Mouse (Mus musculus): ENCODE data around the gene Reps2.

Reps2 gene

DNA sequence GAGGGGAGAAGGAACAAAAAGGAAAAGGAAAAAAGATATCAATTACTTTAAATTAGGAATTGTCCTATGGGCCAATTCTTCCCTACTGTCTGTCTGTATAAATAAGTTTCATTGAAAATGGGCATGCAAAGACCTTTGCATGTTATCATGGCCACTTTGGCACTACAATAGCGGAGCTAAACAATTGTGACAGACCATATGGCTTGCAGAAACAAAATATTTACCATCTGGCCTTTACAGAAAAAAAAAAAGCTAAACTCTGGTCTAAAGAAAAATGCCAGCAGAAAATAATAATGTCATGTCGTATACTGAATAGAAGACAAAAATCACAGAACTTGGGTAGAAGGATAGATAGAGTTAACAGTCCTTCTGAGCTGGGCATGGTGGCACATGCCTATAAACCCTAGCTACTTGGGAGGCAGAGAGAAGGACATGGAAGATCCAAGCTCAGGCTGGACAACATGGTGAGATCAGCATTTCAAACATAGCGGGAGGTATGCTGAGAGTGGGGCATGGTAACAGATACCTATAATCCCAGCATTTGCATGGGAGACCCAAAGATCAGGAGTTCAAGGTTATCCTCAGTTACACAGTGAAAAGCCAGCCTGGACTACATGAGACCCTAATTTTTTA lies 54.2 kb downstream of the Reps2 start:
- no peak for DNase-seq (ENCODE audit: low spot score)

DNA sequence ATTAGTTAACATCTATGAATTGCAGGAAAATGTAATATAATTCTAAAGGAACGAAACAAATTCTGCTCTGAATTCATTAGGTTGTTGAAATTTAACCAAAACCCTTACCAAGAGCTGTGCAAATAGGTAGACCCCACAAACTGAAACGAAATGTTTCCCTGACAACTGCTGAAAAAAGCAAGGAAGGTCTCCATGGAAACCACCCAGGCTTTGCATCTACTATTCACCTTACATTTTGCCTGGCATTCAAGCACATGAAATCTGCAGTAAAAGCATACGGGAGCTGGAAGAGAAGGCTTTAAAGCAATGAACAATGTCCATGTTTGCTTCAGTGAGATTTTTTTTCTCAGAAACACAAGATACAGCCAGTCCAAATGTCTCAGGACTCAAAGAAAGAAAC lies 59.1 kb downstream of the Reps2 start:
- DNase-seq (ENCODE audit: low spot score), result no peak

GRCm38 (mm10) chrX:162580521-162580920 lies 62.9 kb downstream of the Reps2 start:
- no peak for DNase-seq (ENCODE audit: low spot score)

- DNase-seq (ENCODE audit: low spot score), result no peak
Measured at GRCm38 (mm10) chrX:162568439-162568838, 75.0 kb downstream of the Reps2 start.

GRCm38 (mm10) chrX:162565501-162565900 lies 77.9 kb downstream of the Reps2 start:
- no peak for DNase-seq (ENCODE audit: low spot score)

DNA sequence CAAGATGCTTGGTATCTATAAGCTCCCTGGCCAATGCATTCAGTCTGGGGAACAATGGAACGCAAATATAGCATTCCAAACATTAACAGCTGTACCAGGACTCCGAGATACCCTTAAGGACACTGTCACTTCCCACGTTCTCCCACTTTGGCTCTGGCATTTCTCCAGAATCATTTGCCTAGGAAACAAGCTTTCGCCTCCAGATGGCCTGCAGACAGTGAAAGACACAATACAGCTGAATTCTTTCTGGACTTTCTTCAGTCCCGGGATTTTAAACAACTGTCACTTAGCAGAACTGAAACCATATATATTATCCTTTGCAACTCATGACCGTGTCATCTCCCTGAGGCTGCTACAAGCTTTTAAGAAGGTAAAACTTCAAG lies 87.0 kb downstream of the Reps2 start:
- no peak for DNase-seq (ENCODE audit: low spot score)

DNA sequence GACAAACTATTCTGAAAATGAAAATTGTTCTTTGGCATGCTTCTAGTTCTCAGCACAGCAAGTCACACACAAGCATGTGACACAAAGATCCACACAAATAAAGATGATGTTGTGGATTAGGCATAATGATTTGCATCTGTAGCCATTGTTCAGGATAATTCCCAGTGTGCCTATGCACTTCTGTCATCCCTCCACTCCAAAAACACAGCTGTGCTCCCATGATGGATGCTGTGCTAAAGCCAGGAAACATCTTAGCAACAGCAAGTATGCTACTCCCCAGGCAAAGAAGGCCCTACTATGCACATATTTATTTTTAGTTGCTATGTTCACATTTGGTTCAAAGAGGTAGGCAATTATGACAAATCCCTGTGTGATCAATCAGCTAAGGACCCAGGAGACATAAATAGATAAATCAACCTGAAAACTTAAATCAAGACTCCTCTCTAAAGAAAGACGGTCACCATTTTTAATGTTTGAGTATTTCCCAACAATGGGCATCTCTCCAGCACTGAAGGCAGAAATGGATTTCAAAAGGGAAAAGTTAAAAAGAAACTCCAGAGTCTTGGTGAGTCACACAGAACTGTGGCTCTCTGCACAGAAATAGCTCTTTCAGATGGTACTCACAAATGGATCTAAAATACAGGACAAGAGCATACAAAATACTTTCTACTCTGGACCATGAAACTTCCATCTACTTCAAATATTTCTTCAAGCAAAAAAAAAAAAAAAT lies 87.6 kb downstream of the Reps2 start:
- no peak for DNase-seq (ENCODE audit: low spot score)

DNA sequence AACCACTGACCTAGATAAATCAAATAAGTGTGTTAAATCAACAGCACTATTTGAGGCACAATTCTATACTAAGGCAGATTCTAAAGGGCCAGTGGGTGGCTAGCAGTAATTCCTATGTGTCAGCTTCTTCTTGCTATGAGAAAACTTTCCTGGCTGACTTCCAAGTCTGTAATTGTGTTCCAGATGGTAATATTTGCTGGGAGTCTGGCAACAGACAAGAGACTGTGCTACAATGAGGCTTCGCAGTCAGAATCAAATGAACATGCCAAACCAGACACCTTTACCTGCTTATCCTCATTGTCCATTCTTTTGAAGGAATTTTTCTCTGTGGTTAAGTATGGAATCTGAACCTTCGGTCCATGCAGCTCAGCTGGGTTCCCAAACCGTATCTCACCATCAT lies 88.9 kb downstream of the Reps2 start:
- no peak for DNase-seq (ENCODE audit: low spot score)

DNA sequence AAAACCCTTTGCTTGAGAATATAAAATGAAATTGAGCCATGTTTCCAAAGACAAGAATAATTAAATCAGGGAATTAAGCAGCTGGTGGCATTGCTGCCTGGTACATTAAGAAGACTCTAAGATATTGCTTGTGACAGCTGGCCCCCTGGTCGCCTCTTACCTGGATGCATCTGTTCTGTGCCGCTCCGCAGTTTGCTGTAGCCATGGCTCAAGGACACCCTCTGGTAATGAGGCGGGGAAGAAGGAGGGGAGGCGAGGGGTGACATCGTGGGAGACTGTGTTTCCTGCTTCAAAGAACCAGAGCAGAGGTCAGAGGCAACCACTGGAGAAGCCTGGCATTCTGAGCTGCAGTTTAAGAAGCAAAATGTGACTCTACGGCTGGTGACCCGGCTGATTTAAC lies 91.1 kb downstream of the Reps2 start:
- DNase-seq (ENCODE audit: low spot score), result no peak

DNA sequence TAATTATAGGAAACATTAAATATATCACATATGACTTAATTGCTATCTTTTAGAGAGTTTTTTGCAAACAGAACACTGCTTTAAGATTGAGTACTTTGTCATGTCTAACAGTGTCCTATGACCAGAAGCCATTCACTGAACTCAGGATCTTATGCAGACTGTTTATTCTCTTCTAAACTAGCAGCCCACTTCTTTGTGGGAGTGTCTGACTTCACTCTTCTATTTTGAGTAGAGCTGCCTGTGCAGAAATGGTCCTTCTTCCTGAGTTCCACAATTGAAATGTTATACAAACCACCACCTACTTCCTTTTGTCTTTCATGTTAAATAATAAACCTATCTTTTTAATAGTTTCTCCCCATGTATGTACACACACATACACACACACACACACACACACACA lies 98.4 kb downstream of the Reps2 start:
- DNase-seq (ENCODE audit: low spot score), result no peak

DNA sequence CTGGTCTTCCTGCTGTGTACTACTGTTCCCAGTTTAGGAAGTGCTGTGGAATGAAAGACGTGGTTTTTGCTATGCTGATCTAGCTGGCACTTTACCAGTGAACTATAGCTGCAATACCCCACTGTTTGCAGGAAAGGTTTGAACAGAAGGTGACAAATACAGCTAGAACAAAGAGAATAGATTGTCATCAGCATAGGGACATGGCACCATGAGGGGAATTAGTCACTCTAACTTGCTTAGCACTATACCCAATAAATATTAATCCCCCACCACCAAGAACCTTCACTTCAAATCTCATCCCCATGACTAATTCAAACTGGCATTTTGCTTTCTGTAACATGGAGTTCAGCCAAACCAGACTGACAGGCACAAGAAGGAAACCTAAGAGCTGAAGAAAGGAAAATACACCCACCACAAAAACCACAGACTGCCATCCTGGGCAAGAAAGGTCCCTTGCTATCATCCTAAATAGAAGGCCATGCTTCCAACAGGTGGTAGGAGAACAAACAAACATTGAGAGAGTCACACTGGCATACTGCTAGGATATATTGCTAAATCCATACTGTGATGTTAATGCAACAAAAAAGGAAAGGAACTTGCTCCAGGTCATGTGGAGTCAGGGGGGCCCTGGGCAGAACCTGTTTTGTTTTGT lies 100.7 kb downstream of the Reps2 start:
- no peak for DNase-seq (ENCODE audit: low spot score)

DNA sequence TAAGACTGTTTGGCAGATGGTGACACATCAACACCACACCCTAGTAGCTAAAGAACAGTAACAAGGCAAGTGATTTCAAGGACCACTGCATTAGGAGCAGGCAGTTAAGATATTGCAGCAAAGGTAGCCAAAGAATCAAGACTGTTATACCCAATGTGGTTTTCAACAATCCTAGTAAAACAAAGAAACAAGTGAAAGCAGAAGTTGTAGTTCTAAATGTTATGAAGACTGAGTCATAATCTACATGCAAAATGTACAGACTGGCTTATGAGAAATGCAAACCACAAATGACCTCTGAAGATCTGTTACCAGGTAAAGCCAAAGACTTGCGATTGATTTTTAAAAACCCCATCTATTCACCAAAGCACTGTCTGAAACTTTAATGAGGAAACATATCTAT lies 101.5 kb downstream of the Reps2 start:
- no peak for DNase-seq (ENCODE audit: low spot score)

DNA sequence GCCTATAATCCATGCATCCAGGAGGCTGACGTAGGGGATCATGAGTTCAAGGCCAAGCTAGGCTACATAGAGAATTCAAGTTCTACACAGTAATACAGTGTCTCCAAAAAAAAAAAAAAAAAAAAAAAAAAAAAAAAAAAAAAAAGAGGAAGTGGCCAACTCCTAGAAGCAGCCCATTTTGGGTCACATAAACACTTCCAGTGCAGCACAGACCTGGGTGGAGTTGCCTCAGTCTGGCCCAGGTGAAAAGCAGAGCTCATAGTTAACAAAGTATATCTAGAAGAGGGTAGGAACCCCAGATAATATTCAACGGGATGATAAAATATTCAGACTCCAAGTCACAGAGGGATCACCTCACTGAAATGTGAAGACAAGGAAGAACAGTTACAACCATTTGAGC lies 112.4 kb downstream of the Reps2 start:
- no peak for DNase-seq (ENCODE audit: low spot score)

DNA sequence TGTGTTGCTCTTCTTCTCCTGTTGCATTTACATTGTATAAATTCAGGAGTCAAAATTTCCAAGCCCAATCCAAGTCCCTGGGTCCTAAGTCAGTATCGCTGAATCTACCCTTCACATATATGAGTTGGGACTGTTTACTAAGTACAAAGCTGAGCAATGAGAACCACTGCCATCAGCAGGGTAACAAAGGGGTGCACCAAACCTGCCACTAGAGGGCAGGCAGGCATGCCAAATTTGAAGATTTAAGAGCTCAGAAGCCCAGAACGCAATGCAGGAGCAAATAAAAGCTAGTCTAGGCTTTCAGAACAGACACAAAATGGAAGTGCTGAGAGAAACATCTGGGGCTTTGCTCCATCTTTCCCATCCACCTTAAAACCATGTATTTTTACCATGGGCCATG lies 116.2 kb downstream of the Reps2 start:
- no peak for DNase-seq (ENCODE audit: low spot score)

DNA sequence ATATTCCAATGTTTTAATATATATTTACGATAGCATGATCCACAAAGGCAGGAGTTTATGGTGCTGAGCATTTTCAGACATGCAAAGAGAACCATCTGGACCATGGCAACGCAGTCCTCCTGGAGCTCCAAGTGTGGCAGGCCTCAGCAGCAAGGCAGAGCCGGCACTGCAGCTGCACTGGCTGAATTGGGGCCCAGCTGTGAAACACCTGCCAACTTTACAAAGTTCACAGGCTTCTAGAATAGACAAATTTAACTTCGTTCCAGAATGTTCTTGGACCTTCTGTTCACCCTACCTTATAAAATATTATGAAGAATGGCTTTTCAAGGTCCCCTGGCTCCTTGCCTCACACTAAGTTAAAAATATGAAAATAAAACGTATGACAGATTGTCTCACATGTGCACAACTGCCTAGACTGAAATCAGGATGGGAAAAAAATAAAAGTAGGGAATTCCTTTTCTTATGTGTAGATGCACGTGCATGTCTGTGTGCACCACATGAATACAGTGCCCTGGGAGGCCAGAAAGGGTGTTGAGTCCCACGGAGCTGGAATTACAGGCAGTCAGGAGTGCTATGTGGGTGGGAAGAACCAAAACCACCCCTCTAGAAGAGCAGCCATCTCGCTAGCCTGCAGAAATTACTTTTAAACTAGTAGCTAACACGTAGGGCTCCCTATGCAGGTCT lies 121.5 kb downstream of the Reps2 start:
- no peak for DNase-seq (ENCODE audit: low spot score)

DNA sequence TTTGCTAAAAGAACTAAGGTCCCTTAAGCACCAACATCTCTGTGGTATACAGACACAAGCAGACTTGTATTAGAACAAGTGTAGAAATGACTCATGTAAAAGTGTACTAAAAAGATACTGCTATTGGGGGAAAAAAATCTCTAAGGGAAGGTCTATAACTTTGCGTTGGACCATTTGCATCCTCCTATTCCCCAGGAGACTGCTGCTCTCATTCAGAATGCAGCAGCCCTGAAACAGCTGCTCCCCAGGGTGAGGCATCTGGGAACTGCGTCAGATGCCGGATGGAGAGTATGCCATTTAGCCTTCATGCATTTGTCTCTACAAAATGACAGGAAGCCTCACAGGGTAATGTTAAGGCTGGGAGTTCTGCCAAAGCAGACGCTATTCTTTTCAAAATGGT lies 122.3 kb downstream of the Reps2 start:
- no peak for DNase-seq (ENCODE audit: low spot score)

DNA sequence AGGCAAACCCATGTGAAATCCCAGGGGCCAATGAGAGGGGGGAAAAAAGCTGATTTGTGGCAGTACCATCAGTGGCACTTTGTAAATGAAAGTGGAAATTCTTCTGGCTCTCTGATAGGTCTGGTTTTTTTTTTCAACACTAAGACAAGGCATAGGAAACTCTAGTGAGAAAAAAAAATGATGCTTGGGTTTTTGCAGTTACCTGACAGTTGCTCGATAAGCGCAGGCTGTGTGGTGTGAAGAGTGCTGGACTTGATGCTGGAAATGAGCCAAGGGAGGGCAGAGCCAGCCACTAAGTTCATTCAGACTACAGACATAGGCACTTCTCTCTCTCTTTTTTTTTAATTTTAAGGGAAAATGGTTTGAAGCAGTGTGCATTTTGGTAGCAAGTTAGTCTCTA lies 123.1 kb downstream of the Reps2 start:
- no peak for DNase-seq (ENCODE audit: low spot score)

GRCm38 (mm10) chrX:162510426-162510980 lies 132.9 kb downstream of the Reps2 start:
- no peak for DNase-seq (ENCODE audit: low spot score)

DNA sequence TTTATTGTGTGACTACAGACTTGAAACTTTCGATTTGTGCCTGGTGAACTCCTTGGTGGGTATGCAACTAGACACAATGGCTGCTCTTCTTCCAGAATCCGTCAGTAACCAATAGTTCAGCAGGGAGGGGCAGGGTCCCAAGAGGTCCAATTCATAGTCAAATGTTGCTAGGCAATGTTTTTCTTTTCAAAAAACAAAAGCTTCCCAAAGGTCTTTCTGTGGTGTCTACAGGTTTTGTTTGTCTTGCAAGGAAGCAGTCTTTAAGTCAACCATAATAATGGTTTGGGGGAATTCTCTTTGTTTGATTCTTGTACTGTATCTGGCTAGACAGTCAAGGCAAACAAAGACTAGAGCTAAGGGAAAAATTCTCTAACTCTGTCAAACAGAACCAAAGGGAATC lies 138.3 kb downstream of the Reps2 start:
- no peak for DNase-seq (ENCODE audit: low spot score)

GRCm38 (mm10) chrX:162503436-162503835 lies 140.0 kb downstream of the Reps2 start:
- no peak for DNase-seq (ENCODE audit: low spot score)

DNA sequence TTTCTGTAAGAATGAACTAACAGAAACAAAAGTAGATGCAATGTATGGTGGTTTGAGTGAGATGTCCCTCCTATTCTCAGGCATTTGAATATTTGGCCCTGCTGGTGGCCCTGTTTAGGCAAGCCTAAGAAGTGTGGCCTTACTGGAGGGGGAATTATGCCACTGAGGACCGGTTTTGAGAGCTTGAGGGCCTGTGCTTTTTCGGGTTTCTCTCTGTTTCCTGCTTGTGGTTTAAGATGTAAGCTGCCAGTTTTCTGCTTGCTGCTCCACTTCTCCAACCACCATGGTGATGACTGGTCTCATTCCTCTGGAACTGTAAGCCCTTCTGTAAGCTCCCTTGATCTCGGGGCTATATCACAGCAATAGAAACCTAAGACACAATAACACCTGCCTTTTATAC lies 142.5 kb downstream of the Reps2 start:
- no peak for DNase-seq (ENCODE audit: low spot score)

DNA sequence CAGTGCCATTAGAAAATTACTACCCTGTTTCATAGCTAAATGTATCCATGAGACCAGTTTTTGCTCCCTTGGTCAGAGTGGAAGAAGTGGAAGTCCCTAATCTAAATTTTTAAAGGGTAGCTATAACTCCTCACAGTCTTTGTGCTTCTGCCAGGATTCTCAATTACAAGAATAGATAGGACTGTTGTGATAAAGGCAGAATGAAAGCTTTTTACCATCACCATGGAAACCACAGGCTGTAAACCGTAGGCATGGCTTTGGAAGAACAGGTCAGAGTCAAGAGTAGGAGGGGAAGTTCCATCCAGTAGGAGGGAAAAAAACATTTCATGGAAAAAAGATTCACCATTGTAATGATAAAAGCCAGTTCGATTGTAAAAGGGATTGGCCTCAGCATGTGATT lies 147.0 kb downstream of the Reps2 start:
- no peak for DNase-seq (ENCODE audit: low spot score)

GRCm38 (mm10) chrX:162488630-162489029 lies 154.8 kb downstream of the Reps2 start:
- DNase-seq (ENCODE audit: low spot score), result no peak

Data from spleen, adult 12 weeks (tissue).